Mouse (Mus musculus) intestine, embryonic 14.5 days (tissue): Measurements from ENCODE around the gene Serpina16. TPM values are rescaled to one million over a fixed set of nuclear protein-coding genes. Genes with fewer than 3 reads are reported as not detected.
A peak's percentile ranks its signal among the peaks of the same experiment; 100 is the strongest.

Source experiments
- ATAC-seq: fragments of 200-750 bp; cut with Nextera tagmentation; replicated peaks from 2 replicates; pipeline ENCODE4 v1.8.0; 2017; ENCODE audit warnings: low read depth, moderate number of reproducible peaks, moderate TSS enrichment, moderate library complexity; ENCODE audit not compliant: low FRiP score, low TSS enrichment
- DNase-seq: peaks from one replicate; pipeline ENCODE4 v3.0.0-alpha.2; 2018; ENCODE audit warnings: low spot score
- H3K27ac ChIP-seq: fragments of 300-500 bp; sonication (generic); 2 replicates; pipeline ENCODE4 v1.5.1; 2014; ENCODE audit warnings: low read depth, mild to moderate bottlenecking, control low read depth
- H3K27me3 ChIP-seq: fragments of 300-500 bp; sonication (generic); replicated peaks from 2 replicates; pipeline ENCODE4 v1.6.1; 2014; ENCODE audit warnings: low read length, control low read depth; ENCODE audit not compliant: control insufficient read depth, insufficient read depth
- H3K36me3 ChIP-seq: fragments of 300-500 bp; sonication (generic); 2 replicates; pipeline ENCODE4 v1.6.1; 2014; ENCODE audit warnings: low read length, control low read depth; ENCODE audit not compliant: control insufficient read depth, insufficient read depth
- H3K4me1 ChIP-seq: fragments of 300-500 bp; sonication (generic); replicated peaks from 2 replicates; pipeline ENCODE4 v1.6.1; 2014; ENCODE audit warnings: low read length, control low read depth, mixed read lengths; ENCODE audit not compliant: control insufficient read depth, insufficient read depth
- H3K4me2 ChIP-seq: fragments of 300-500 bp; sonication (generic); 2 replicates; pipeline ENCODE4 v1.6.1; 2014; ENCODE audit warnings: low read length
- H3K4me3 ChIP-seq: fragments of 300-500 bp; sonication (generic); 2 replicates; pipeline ENCODE4 v1.5.1; 2014; ENCODE audit warnings: low read depth, low read length, control low read depth, mixed read lengths
- H3K9ac ChIP-seq: fragments of 300-500 bp; sonication (generic); 2 replicates; pipeline ENCODE4 v1.6.1; 2014; ENCODE audit warnings: mild to moderate bottlenecking, low read length
- H3K9me3 ChIP-seq: fragments of 300-500 bp; sonication (generic); 2 replicates; pipeline ENCODE4 v1.6.1; 2016; ENCODE audit warnings: low read length, control low read depth; ENCODE audit not compliant: control insufficient read depth
- WGBS: fragments of 180-500 bp; shearing (Covaris S2); extraction: QIAGEN DNeasy Blood & Tissue Kit; methylation state at CpG from one replicate; pipeline ENCODE4 v1.1.7; 2014; 5-methylcytosine and 5-hydroxymethylcytosine counted together
- polyA plus RNA-seq: library from polyadenylated mRNA; unstranded; fragments of >200 nt; fragmentation: Nextera tagmentation; extraction: Ambion mirVana; gene quantifications from 2 replicates; pipeline ENCODE4 v1.2.1, GENCODE M21; 2014

The Serpina16 gene
- 0.27 TPM in 1 of 2 replicates, not detected in the other for polyA plus RNA-seq

DNA sequence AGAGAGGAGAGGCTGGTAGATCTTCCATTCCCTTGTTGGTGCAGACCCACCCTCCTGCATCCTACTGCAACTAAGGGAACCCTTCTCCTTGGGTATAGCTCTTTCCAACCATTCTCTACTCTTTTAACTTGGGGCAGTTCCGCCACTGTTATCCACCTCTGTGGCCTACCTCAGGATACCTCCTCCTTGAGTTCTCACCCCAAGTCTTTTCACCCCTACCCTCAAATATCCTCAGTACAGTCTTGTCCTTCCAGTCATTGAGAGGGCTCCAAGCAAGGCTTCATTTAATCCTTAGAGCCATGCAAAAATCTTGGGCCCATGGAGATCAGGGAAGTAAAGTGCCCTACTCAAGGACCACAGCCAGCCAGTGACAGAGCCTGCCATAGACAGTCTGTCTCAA lies at the start of gene Serpina16:
Serpina16 (minus strand) TSS at position 101 of the 400 bp plus-strand sequence.
- WGBS: 96% methylated on average over 1 of the region's 1 CpGs
- Histone ChIP-seq H3K27me3 (no peaks in the 10 kb centered on the region), H3K4me3 (no peak within 1 kb of the TSS), H3K4me2 (no peak within 1 kb of the TSS), H3K9ac (no peak within 1 kb of the TSS), H3K9me3 (no peaks in the 10 kb centered on the region), H3K27ac (no peak within 1 kb of the TSS), H3K36me3 (no peaks in the 10 kb centered on the region), H3K4me1 (no peaks in the 10 kb centered on the region)
- DNase-seq (no peak), ATAC-seq (no peak)

DNA sequence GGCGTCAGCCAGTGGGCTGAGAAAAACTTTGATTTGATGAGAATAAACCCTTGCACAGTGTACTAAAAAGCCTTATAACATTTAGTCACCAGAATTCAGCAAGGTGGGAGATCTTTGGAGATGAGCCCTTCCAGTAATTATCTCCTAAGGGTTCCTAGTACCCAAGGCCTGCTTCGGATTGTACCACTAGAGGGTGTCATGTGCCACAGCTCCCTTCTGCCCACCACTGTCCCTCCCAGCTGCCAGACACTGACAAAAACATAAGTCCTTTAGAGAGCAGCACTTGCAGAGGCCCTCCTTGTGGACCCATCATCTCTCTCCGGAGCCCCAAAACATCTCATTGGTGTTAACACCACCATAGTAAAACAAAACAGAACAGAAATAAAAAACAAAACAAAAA lies 35.6 kb upstream of the Serpina16 start:
- H3K9ac ChIP-seq: no peak overlapping the region
- ATAC-seq (no peak), DNase-seq (no peak)
- no peaks in the 10 kb centered on the region for H3K36me3 ChIP-seq
- no peak overlapping the region for H3K27ac ChIP-seq
- no peaks in the 10 kb centered on the region for H3K27me3 ChIP-seq
- H3K9me3 ChIP-seq: no peaks in the 10 kb centered on the region
- no peak overlapping the region for H3K4me2 ChIP-seq
- WGBS: 71% methylated on average over 3 of the region's 3 CpGs
- no peak overlapping the region for H3K4me3 ChIP-seq
- no peaks in the 10 kb centered on the region for H3K4me1 ChIP-seq

DNA sequence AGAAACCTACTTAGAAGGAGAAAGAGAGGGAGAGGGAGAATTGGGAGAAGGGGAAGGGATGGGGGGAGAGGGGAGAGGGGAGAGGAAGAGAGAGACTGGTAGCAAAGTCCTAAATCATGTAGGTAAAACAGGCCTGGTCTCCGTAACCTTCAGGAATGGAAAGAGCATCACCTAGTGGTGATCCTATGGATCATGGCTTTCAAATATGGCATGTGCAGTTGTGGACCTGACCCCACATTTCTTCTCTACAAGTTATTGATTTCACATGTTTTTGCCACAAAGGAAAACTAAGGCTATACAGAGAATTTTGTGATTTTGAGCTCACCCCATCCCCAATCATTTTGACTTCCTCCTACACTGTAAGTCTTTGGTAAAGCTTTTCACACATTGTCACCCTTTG lies 34.5 kb upstream of the Serpina16 start:
- DNase-seq (no peak), ATAC-seq (no peak)
- 59% methylated on average over 1 of the region's 1 CpGs for WGBS
- Histone ChIP-seq H3K36me3 (no peaks in the 10 kb centered on the region), H3K4me2 (no peak overlapping the region), H3K27ac (no peak overlapping the region), H3K9me3 (no peaks in the 10 kb centered on the region), H3K9ac (no peak overlapping the region), H3K4me3 (no peak overlapping the region), H3K4me1 (no peaks in the 10 kb centered on the region), H3K27me3 (no peaks in the 10 kb centered on the region)

DNA sequence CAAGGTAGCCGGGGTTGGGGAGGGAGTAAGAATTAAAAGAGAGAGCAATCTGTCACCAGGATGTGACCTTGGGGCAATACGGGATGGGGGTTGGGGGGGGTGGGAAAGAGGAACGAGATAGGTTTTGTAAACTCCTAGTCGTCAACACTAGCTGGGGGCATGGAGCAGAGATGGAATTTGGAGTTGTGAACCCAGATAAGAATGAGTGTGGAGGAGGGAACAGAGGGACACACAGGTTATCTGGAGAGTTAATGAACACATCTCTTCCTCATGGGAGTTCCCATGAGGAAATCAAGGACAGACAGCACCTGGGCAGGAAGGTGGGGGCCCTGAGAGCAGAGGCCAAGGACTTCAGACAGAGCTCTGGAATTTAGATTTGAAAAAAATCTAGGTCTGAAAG lies 30.2 kb upstream of the Serpina16 start:
- no peaks in the 10 kb centered on the region for H3K36me3 ChIP-seq
- no peak overlapping the region for H3K9ac ChIP-seq
- no peak overlapping the region for H3K27ac ChIP-seq
- H3K4me1 ChIP-seq: no peaks in the 10 kb centered on the region
- no peaks in the 10 kb centered on the region for H3K9me3 ChIP-seq
- WGBS: 48% methylated on average over 4 of the region's 4 CpGs
- no peak overlapping the region for H3K4me2 ChIP-seq
- no peaks in the 10 kb centered on the region for H3K27me3 ChIP-seq
- DNase-seq (no peak), ATAC-seq (no peak)
- no peak overlapping the region for H3K4me3 ChIP-seq

DNA sequence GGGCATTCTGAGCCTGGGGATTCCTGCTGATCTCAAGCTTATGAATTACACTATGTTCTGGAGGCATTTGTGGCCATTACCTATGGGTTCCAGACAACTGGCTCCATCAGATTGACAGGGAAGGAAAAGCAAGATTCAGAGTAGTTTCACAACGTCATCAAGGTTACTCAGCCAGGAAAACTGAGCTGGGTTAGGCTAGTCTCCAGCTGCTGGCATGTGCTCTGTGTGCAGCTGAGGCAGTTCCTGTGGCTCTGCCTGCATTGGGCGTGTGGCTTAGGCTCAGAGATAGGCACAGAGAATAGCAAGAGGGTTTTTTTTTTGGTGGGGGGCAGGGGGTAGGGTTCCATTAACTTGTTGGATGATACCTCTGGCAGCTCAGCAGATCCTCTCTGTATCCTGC lies 29.6 kb upstream of the Serpina16 start:
- Histone ChIP-seq H3K27me3 (no peaks in the 10 kb centered on the region), H3K4me1 (no peaks in the 10 kb centered on the region), H3K36me3 (no peaks in the 10 kb centered on the region), H3K9me3 (no peaks in the 10 kb centered on the region), H3K4me2 (no peak overlapping the region), H3K9ac (no peak overlapping the region), H3K27ac (no peak overlapping the region), H3K4me3 (no peak overlapping the region)
- no peak for DNase-seq
- no peak for ATAC-seq
- 53% methylated on average over 2 of the region's 2 CpGs for WGBS

DNA sequence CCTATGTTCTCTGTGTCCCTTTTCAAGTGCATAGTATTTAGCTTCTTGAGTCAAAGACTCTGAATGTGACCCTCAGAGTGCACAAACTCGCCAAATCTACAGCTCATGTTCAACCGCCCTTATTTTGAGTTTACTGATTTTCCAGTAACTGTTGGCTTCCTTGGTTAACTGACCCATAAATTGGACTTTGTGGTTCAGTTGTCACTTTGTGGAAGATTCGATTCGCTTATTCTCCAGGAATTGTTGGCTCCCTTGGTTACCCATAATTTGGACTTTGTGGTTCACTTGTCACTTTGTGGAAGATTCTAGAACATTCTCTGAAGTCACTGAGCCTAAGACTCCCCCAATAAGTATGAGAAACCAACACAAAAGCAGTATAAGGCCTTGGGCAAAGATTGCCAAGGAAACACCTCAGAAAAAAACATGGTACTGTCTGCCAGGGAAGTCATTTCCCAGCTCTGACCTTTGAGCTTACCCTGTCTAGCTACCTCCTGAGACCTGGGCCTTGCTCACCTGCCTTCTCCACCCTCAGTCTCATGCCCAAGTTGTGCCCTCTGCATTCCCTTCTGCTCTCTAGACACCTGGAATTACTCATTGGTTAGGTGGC lies 24.3 kb upstream of the Serpina16 start:
- ATAC-seq (no peak), DNase-seq (no peak)
- 83% methylated on average over 4 of the region's 4 CpGs for WGBS
- Histone ChIP-seq H3K4me2 (no peak overlapping the region), H3K9ac (no peak overlapping the region), H3K4me3 (no peak overlapping the region), H3K36me3 (no peaks in the 10 kb centered on the region), H3K27me3 (no peaks in the 10 kb centered on the region), H3K27ac (no peak overlapping the region), H3K4me1 (no peaks in the 10 kb centered on the region), H3K9me3 (no peaks in the 10 kb centered on the region)

DNA sequence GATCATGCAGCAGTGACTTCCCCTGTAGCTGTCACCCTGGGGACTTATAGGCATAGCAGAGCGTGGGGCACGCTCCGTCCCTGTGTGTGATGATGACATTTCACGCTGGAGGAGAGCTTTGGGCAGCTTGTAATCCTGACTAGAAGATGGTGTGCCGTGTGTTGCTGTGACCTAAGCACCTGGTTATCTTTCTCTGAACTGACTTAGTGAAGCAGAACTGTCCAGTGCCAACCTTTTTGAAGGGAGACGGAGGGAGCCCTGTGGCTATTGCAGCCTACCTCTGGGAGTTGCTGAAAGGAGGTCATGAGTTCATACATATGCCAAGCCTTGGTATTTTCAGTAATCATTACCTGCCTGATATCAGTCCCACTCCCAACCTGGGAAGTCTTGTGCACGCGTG lies 19.5 kb upstream of the Serpina16 start, which contains the start of gene Serpina1f:
Serpina1f (minus strand) TSS at position 101 of the 400 bp plus-strand sequence.
- Histone ChIP-seq H3K36me3 (no peaks in the 10 kb centered on the region), H3K4me3 (no peak within 1 kb of the TSS), H3K9me3 (no peaks in the 10 kb centered on the region), H3K9ac (no peak within 1 kb of the TSS), H3K4me1 (no peaks in the 10 kb centered on the region), H3K4me2 (no peak within 1 kb of the TSS), H3K27me3 (no peaks in the 10 kb centered on the region), H3K27ac (no peak within 1 kb of the TSS)
- ATAC-seq (no peak), DNase-seq (no peak)
- 94% methylated on average over 8 of the region's 8 CpGs for WGBS

DNA sequence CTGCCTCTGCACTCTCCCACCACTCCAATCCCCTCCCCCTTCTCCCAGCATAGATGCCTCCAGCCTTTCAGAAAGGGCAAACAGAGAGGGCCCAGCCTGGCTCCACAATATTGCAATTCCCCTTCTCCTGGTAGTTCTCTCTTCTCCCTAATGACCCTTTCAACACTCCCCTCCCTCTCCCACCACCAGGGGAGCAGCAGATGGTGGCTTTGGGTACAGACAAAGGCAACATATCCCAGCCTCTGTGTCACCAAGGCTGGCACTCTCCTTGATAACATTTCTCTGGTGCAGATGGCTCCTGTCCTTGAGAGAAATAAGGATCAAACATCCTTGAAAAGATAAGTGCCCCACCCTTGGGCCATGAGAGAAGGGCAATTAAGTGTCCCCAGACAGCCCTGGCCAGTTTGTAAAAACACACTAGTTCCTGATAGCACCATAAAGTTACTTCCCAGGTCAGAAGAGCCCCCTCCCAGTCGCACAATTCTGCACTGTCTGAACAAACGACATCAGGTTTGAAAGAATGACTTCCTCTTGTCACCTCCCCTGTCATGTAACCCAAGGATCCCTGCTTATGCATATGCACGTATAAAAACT lies 12.4 kb upstream of the Serpina16 start:
- peak; percentile 63 for DNase-seq
- H3K9me3 ChIP-seq: no peaks in the 10 kb centered on the region
- H3K27ac ChIP-seq: peak overlapping the region; percentile 22; the same call in 1 of the 2 replicates
- no peak overlapping the region for H3K9ac ChIP-seq
- peak; percentile 67 for ATAC-seq
- WGBS: 12% methylated on average over 3 of the region's 3 CpGs
- no peak overlapping the region for H3K4me2 ChIP-seq
- H3K4me3 ChIP-seq: no peak overlapping the region
- no peaks in the 10 kb centered on the region for H3K27me3 ChIP-seq
- H3K4me1 ChIP-seq: no peaks in the 10 kb centered on the region
- no peaks in the 10 kb centered on the region for H3K36me3 ChIP-seq

DNA sequence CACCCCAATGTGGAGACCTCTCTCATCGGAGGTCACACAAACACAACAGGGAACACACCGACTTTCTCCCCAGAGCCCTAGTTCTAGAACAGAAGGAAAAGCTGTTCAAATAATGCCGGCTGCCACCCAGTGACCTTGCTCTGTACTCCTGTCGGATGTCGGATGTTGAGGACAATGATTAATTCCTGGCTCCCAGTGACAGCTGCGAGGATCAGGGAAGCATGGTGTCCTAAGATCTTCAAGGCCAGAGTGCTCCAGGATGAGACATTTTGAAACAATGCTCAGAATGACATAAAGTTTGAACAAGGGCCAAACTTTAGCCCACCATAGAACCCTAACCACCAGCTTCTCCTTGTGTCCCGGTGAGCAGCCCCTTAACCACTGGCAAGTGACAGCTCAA lies 11.1 kb upstream of the Serpina16 start:
- no peaks in the 10 kb centered on the region for H3K9me3 ChIP-seq
- H3K4me3 ChIP-seq: no peak overlapping the region
- H3K27ac ChIP-seq: no peak overlapping the region
- no peak overlapping the region for H3K9ac ChIP-seq
- WGBS: 51% methylated on average over 7 of the region's 7 CpGs
- no peaks in the 10 kb centered on the region for H3K27me3 ChIP-seq
- ATAC-seq: no peak
- H3K36me3 ChIP-seq: no peaks in the 10 kb centered on the region
- no peak for DNase-seq
- H3K4me2 ChIP-seq: no peak overlapping the region
- no peaks in the 10 kb centered on the region for H3K4me1 ChIP-seq
